Mouse (Mus musculus): ENCODE data around the gene Hoxd10.

The Hoxd10 gene

GRCm38 (mm10) chr2:74710929-74711543 lies 19.3 kb downstream of the Hoxd10 start:
- DNase-seq, result no peak

GRCm38 (mm10) chr2:74711721-74712621 lies 20.2 kb downstream of the Hoxd10 start, which contains the start of the genes Hoxd3 and Hoxd4:
Gene Hoxd3 (plus strand): TSS chr2:74711927.
Gene Hoxd4 (plus strand): TSS chr2:74711929.
- no peak for DNase-seq

DNA sequence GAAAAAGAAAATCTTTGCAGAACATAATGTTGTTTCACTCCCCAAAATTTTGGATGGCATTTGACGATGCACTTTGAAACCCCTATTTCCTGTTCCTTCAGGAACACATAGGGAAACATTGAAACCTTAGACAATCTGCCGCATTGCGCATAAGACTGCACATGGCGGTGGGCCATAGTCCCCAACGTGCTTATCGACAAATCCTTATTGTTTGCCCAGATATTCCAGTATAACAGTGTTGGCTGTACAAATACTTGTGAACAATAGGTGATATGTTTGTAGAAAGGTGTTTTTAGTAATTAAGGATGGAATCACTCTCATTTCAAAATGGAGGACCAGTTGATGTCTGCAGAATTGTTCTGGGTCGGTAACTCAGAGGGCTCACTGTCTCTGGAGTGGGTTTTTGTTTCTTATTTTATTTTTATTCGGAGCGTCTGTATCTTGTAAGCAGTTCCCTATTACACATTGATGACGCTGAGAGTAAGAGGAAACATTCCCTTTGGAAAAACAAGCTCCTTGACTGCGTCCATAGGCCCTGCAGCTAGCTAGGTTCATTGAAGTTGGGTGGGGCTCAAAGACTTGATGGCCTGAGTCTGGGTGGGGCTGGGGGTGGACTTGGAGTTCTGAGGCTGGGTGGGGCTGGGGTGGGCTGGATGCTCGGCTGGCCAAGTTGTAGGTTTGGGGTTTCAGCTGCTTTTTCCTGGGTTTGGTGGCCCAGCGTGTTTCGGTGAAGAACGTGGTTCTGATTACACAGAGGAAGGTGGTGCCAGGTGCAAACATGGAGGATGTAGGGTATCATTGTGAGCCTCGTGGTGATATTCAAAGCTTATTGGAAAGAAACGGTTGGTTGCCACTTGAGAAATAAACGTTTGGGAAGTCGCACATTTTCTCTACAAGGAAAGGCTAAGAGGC lies 21.8 kb downstream of the Hoxd10 start:
- DNase-seq, result no peak

- DNase-seq, result no peak
Observed at GRCm38 (mm10) chr2:74714156-74714789, 22.5 kb downstream of the Hoxd10 start.

DNA sequence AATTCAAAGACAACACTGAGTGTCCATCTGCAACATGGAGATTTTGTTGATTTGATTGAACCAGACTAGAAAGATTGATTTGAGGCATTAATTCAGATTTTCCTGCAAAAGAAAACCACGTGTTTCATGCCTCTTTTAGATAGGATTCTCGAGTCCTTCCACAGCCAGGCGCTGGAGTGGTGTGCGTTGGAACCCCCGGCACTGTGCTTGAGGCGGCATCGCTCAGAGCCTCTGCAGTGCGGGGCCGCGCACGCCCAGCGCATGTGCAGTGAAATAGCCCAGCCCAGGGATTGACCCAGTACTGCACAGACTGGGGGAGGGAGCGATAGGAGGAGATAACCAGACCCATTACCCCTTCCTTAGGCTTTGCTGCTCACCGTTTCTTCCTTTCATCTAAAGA lies 23.2 kb downstream of the Hoxd10 start:
- DNase-seq, result no peak

GRCm38 (mm10) chr2:74715504-74716241 lies 23.9 kb downstream of the Hoxd10 start:
- peak; percentile 94 for DNase-seq

- DNase-seq, result no peak
Observed at GRCm38 (mm10) chr2:74720384-74720783, 28.7 kb downstream of the Hoxd10 start.

- no peak for DNase-seq
Observed at GRCm38 (mm10) chr2:74720955-74721491, 29.3 kb downstream of the Hoxd10 start.

DNA sequence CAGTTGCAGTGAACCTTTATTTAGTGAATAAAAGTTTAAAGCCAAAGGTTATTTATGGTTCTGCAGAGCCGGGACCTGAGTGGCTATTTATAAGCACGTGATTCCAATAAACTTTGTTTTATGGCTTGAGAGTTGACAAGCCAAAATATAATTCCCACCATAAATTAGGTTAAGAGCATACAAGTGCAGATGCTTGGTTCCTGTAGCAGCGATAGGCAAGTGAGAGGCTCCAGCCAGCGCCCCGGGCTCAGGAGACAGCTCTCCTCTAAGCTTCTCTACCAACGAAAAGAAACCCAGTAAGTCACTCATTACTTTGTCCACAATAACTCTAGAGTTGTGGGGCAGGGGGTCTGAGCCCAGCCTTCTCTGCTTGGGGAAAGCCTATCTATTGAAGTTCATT lies 30.2 kb downstream of the Hoxd10 start:
- no peak for DNase-seq

DNA sequence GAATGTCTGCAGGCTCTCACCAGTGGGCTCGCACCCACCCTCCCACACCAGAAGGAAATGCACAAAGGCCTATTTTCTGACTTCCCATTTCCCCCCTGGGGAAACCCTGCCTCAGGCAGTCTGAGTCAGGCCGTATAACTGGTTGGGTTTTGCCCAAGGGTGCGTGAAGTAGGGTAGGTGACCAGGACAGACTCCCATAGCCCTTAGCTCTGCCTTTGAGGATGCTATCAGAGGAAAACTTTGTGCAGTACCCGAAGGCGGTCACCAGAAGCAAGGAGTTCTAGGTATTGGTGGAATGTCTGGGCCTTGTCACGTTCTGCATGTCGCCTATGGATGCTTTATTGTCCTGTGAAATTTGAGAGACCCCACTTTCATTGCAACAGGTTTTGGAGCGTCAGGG lies 31.2 kb downstream of the Hoxd10 start:
- DNase-seq, result no peak

GRCm38 (mm10) chr2:74724244-74725015 lies 32.7 kb downstream of the Hoxd10 start:
- no peak for DNase-seq

DNA sequence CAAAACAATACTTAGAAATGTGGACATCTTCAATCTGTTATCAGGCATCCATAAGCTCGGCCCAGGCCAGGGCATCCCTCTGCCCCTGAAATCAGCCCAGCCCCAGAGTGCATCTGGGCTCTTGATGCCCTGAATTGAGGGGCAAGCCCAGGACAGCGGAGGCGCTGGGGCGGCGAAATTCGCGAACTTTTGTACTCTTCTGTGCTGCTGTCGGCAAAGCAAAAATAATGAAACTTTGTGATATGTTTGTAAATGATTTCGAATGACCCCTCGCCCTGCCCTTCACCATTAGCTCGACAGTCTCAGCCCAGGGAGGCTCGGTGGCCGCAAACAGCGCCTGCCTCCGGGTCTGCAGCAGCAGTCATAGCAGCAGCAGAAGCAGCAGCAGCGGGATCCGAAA lies 33.4 kb downstream of the Hoxd10 start:
- DNase-seq, result no peak

DNA sequence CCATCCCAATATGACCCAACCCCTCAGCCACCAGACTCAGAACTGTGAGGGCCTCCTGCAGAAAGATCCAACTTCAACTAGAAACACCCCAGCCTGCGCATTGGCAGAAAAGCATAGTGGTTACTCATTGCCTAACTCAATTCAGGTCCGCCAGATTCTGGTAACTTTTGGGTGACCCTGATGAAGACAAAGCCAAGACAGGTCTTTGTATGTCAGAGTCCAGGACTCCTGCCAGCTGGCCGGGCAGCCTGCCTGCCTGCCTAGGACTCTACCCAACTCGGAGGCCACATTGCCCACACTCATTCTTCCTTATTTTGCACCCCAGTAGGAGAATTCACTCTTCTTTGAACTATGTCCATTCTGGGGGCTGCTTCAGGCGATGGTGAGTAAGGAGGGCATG lies 34.8 kb downstream of the Hoxd10 start, which contains the start of gene Gm28230:
Gm28230 (plus strand) TSS at position 178 of the 400 bp plus-strand sequence.
- DNase-seq, result no peak

DNA sequence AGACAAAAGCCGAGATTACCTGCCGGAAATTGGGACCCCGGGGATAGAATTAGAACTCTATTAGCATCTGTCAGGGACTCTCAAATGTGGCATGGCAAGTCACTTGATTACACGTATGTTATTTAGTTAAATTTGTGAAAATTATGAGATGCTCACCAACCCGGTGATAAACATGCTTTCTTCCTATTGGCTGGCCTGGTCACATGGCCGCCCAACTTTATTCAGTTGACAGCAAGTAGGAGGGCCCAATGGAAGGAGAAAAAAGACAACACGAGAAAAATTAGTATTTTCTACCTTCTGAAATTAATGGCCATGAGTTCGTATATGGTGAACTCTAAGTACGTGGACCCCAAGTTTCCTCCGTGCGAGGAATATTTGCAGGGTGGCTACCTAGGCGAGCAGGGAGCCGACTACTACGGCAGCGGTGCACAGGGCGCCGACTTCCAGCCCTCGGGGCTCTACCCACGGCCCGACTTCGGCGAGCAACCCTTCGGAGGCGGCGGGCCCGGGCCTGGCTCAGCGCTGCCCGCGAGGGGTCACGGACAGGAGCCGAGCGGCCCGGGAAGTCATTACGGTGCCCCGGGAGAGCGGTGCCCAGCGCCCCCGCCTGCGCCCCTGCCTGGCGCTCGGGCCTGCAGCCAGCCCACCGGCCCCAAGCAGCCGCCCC lies 35.4 kb downstream of the Hoxd10 start:
- no peak for DNase-seq

DNA sequence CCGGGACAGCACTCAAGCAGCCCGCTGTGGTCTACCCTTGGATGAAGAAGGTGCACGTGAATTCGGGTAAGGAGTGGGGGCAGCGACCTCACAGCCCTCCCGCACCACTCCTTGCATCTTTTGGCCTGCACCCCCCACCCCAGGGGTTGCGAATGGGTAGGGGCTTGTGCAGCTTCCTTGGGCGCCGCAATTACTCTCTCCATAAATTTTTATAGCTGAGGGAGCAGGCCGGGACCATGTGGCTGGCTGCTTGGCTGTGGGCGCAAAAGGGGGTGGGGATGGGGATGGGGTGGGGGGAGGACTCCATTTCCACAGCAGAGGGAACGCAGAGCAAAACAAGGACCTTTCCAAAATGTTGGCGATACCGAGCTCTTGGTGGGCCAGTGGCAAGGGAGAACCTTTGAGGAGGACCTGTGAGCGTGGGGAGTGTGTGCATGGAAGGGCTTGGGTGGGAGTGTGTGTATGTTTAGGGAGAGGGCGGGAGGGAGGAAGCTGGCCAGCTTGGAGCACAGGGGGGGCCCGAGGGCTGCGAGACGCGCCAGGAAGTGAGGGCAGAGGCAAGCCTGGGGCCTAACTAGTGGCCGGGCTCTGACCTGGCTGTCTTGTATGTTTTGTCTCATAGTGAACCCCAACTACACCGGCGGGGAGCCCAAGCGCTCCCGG lies 36.0 kb downstream of the Hoxd10 start:
- no peak for DNase-seq

- no peak for DNase-seq
Observed at GRCm38 (mm10) chr2:74728303-74728680, 36.6 kb downstream of the Hoxd10 start.

DNA sequence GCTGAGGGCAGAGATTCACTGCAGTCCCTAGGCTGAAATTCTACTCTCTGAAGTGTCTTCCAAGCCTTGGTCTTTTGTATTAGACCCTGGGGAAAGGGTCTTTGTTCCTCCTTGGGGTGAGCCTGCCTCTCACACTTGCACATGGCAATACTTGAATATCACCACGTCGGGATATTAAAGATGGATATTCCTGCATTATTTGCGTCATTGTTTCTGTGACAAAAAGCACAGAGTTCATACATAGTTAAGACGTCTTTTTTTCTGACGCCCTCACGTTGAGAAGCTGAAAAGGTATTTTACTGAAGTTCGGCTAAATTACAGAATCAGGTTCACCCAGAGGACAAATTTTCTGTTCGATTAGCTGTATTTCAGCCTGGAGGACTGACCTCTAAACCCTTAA lies 38.6 kb downstream of the Hoxd10 start:
- no peak for DNase-seq

DNA sequence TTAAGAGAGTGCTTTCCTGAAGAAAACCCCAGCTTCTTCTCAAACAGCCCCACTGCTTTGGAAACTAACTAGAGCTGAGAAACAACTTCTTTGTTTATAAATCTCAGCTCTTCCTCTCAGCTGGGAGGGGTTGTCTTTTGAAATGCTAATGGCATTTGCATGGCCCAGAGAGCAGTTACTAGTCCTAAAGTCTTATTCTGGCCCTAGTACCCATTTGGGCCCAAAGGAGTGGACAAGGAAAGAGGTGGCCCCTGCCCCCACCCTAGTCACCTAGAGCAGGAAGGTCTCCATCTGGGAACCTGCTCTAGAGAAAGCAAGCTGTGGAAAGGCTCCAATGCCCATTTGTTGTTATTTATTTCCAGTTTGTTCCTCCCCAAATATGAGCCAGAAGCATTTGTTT lies 39.3 kb downstream of the Hoxd10 start:
- no peak for DNase-seq

- DNase-seq, result no peak
Observed at GRCm38 (mm10) chr2:74731799-74732512, 40.2 kb downstream of the Hoxd10 start.

Data from lung, postnatal 10 days (tissue).